Mouse (Mus musculus): ENCODE results near the gene Reln. TPM values are rescaled to one million over a fixed set of nuclear protein-coding genes. Genes with fewer than 3 reads are reported as not detected.

Reln gene
- polyA plus RNA-seq, 1 experiment from 2014 or later = 17.8 TPM

DNA sequence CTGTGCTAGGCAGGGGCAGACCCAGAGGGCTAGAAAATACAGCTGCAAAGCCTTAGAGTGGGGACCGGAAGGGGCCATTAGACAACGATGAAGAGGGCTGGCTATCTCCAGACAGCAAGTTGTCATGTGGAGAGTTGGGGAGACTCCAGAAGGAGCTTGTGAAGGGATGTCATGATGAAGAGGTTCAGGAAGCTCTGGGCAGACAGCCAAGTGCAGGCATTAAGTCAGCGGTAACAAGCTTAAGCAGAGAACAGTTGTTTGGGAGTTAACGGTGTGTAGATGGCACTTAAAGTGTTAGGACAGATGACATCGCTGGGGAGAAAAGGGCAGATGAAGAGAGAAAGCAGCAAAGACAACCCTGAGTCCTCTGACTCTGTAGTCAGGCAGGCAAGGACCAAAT, 13.7 kb downstream of the Reln start:
- no peak overlapping the region for H3K4me2 ChIP-seq (replicated peaks)
- no peak overlapping the region for H3K27ac ChIP-seq (replicated peaks)
- WGBS = 77% methylated on average over 5 of the region's 5 CpGs
- no peak for ATAC-seq (ENCODE audit: low FRiP score, low read depth)
- 0 out of 2 replicates have a peak, but pooled peaks cover 3% of the 10 kb centered on the region for H3K4me1 ChIP-seq
- no peaks in the 10 kb centered on the region for H3K36me3 ChIP-seq
- no peaks in the 10 kb centered on the region for H3K27me3 ChIP-seq
- peaks cover 4% of the 10 kb centered on the region; the same call in 1 of the 2 replicates for H3K9me3 ChIP-seq
- H3K4me3 ChIP-seq = no peak overlapping the region
- H3K9ac ChIP-seq (replicated peaks) = no peak overlapping the region

DNA sequence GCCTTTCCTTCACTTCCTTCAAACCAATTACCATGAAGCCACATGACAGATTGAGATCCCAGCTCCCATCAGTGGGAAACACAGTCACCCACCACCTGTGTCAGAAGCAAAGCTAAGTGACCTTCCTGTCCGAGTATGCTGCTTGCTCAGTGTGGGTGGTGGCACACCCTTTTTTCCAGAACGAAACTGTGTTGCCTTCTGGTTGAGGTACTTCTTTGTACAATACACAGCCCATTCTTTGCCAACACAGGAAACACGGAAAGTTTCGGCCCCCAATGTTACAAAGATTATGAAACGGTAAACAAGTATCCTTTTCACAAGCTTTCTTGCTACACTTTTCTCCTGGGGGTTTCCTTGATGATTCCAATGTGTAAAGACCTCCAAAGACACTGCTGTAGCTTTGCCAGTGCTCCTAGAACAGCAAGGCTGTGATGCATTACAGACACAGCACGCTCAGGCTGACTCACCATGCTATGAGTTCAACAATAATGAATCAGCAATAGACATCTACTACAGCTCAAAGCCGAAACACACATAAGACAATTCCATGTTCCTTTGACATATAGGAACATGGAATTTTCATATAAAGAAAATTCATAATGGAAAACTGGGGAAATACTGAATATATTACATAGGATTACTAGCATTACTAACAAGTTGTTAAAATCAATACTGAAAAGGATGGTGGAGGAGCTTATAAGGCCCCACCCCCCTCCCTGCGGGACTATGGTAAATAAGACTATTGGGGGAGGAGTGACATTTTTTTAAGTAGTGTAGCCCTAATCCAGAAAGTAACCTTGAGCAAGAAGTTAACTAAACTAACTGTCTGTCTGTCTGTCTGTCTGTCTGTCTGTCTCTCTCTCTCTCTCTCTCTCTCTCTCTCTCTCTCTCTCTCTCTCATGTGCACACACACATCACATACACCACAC, 15.8 kb downstream of the Reln start:
- H3K36me3 ChIP-seq = no peaks in the 10 kb centered on the region
- H3K27ac ChIP-seq (replicated peaks) = no peak overlapping the region
- no peak overlapping the region for H3K4me2 ChIP-seq (replicated peaks)
- H3K9ac ChIP-seq (replicated peaks) = no peak overlapping the region
- peaks cover 4% of the 10 kb centered on the region; the same call in 1 of the 2 replicates for H3K9me3 ChIP-seq
- H3K27me3 ChIP-seq = no peaks in the 10 kb centered on the region
- H3K4me3 ChIP-seq = no peak overlapping the region
- 0 out of 2 replicates have a peak, but pooled peaks cover 3% of the 10 kb centered on the region for H3K4me1 ChIP-seq
- no peak for ATAC-seq (ENCODE audit: low FRiP score, low read depth)
- WGBS = 89% methylated on average over 8 of the region's 8 CpGs

DNA sequence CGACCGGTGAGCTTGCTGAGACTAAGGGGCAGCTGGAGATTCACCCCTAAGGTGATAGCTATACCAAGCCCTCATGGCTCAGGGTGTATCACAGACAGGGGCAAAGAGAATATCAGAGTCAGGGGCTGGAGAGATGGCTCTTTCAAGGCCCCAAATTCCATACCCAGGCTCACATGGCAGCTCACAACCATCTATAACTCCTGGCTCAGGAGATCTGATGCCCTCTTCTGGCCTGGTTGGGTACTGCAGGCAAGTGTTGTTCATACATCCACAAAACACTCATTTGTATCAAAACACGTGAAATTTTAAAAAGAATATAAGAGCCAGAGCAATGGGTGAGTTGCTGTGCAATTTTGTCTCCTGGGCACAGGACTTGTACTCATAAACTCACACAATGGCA, 17.3 kb downstream of the Reln start:
- no peak for ATAC-seq (ENCODE audit: low FRiP score, low read depth)
- Histone ChIP-seq H3K4me3 (no peak overlapping the region), H3K36me3 (no peaks in the 10 kb centered on the region), H3K9me3 (no peaks in the 10 kb centered on the region), H3K4me1 (0 out of 2 replicates have a peak, but pooled peaks cover 3% of the 10 kb centered on the region), H3K27ac (replicated peaks) (no peak overlapping the region), H3K9ac (replicated peaks) (no peak overlapping the region), H3K4me2 (replicated peaks) (no peak overlapping the region), H3K27me3 (no peaks in the 10 kb centered on the region)
- WGBS = 84% methylated on average over 3 of the region's 3 CpGs

DNA sequence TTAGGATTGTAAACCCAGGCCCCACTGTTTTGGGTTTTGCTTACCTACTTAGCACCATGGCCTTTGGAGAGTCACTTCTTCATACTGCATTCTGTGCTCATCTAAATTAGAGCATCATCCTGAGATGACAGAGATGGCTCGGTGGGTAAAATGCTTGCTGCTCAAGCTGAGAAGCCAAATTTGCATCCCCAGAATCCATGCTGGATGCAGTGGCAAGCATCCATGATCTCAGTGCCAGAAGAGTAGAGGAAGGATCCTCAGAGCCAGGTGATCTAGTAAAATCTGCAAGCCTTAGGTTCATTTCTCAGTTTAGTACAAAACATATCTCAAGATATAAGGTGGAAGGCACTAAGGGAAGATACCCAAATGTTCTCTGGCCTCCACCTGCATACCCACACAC, 20.7 kb downstream of the Reln start:
- no peaks in the 10 kb centered on the region for H3K9me3 ChIP-seq
- no peaks in the 10 kb centered on the region for H3K27me3 ChIP-seq
- H3K9ac ChIP-seq (replicated peaks) = no peak overlapping the region
- no peak overlapping the region for H3K27ac ChIP-seq (replicated peaks)
- no peaks in the 10 kb centered on the region for H3K4me1 ChIP-seq
- ATAC-seq (ENCODE audit: low FRiP score, low read depth) = no peak
- no peak overlapping the region for H3K4me3 ChIP-seq
- WGBS = 96% methylated on average over 1 of the region's 1 CpGs
- H3K36me3 ChIP-seq = no peaks in the 10 kb centered on the region
- H3K4me2 ChIP-seq (replicated peaks) = no peak overlapping the region

DNA sequence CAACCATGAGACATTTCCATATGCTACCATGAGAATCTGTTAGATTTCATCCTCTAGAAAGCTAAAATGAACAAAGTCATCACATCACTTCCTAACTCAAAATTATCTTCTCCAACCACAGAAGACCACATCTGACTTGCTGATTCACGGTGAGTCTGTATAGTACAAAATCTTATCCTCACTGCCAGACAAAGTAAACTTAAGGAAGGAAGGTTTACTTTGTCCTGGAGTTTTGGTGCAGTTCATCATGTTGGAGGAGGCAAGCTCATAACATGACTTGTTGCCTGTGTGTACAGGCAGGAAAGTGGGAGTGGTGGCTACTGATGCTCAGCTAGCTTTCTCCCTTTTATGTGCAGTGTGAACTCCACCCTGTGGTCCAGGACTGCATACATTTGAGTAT, 26.7 kb downstream of the Reln start:
- WGBS = 90% methylated on average over 1 of the region's 1 CpGs
- H3K9ac ChIP-seq (replicated peaks) = no peak overlapping the region
- no peak overlapping the region for H3K27ac ChIP-seq (replicated peaks)
- no peaks in the 10 kb centered on the region for H3K9me3 ChIP-seq
- no peaks in the 10 kb centered on the region for H3K36me3 ChIP-seq
- no peaks in the 10 kb centered on the region for H3K27me3 ChIP-seq
- no peak overlapping the region for H3K4me3 ChIP-seq
- no peaks in the 10 kb centered on the region for H3K4me1 ChIP-seq
- no peak overlapping the region for H3K4me2 ChIP-seq (replicated peaks)
- no peak for ATAC-seq (ENCODE audit: low FRiP score, low read depth)

DNA sequence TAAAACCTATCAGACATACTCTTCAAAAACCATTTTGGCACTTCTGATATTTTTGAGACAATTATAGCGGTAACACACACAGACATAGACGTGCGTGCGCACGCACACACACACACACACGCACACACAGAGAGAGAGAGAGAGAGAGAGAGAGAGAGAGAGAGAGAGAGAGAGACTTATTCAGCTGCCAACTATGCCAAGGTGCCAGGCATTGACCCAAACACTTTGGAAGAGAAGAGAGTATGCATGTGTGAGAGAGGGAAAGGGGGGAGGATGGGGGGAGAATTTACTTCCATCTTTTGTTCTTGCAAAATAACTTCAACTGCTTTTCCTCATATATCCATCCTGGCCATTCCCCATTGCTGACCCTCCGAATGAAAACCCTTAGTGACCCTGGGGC, 28.0 kb downstream of the Reln start:
- H3K9me3 ChIP-seq = no peaks in the 10 kb centered on the region
- H3K4me1 ChIP-seq = no peaks in the 10 kb centered on the region
- ATAC-seq (ENCODE audit: low FRiP score, low read depth) = no peak
- no peaks in the 10 kb centered on the region for H3K27me3 ChIP-seq
- no peak overlapping the region for H3K4me2 ChIP-seq (replicated peaks)
- no peak overlapping the region for H3K9ac ChIP-seq (replicated peaks)
- no peak overlapping the region for H3K4me3 ChIP-seq
- no peak overlapping the region for H3K27ac ChIP-seq (replicated peaks)
- WGBS = 95% methylated on average over 7 of the region's 7 CpGs
- H3K36me3 ChIP-seq = no peaks in the 10 kb centered on the region

DNA sequence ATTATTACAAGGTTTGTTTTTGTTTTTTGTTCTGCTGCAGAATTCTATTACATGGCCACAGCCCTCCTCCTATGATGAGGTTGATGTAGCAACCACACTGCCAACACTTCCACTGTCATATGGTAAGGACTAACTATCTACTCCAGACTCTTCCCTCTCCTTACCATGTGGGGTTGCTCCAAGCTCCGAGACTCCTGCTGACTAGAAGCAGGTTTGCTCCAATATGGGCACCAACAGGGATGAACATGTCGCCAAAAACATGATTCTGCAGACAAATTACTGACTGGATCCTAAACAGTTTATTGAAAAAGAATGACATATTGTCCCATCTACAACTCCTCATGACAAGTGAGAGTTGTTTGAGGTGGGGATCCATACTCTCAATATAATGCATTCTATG, 28.5 kb downstream of the Reln start:
- H3K27me3 ChIP-seq = no peaks in the 10 kb centered on the region
- WGBS = 86% methylated on average over 2 of the region's 2 CpGs
- ATAC-seq (ENCODE audit: low FRiP score, low read depth) = no peak
- no peaks in the 10 kb centered on the region for H3K9me3 ChIP-seq
- H3K4me1 ChIP-seq = no peaks in the 10 kb centered on the region
- no peak overlapping the region for H3K9ac ChIP-seq (replicated peaks)
- H3K36me3 ChIP-seq = no peaks in the 10 kb centered on the region
- H3K27ac ChIP-seq (replicated peaks) = no peak overlapping the region
- no peak overlapping the region for H3K4me3 ChIP-seq
- H3K4me2 ChIP-seq (replicated peaks) = no peak overlapping the region

DNA sequence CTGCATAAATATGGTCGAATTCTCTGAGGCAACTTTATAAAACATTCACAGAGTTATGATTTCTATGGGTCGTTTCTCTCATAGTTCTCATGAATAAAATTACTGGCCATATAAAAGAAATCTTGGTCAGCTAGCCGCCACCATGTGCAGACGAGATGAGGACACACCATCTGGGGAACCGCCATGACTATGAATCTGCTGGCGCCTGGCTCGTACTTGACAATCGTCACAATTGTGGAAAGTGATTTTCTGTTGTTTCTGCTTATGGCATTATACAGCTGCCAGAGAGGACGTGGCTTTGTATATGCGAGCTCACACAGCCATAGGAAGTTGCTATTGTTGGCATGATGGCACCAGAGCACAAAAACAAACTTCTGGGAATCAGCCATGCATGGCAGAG, 31.5 kb downstream of the Reln start:
- no peak for ATAC-seq (ENCODE audit: low FRiP score, low read depth)
- WGBS = 85% methylated on average over 10 of the region's 10 CpGs
- Histone ChIP-seq H3K9ac (replicated peaks) (no peak overlapping the region), H3K4me1 (no peaks in the 10 kb centered on the region), H3K27ac (replicated peaks) (no peak overlapping the region), H3K27me3 (no peaks in the 10 kb centered on the region), H3K4me3 (no peak overlapping the region), H3K36me3 (no peaks in the 10 kb centered on the region), H3K9me3 (no peaks in the 10 kb centered on the region), H3K4me2 (replicated peaks) (no peak overlapping the region)

DNA sequence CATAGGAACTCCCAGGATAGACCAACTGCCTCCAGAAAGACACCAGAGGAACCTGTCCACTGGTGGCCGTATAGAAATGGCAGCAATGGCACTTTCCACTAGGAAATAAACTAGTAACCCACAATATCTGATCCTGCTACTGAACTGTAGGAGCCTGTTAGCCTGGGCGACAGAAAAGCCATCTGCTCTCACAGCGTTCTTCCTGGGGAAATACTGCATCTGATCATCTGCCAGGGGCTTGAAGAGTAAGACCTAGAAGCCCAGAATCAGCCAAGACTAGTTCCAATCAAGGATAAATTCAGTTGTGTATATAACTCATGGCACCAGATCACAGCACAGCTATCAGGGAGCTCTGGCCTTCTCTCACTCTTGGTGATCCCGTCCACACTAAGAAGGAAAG, 33.5 kb downstream of the Reln start:
- H3K4me3 ChIP-seq = no peak overlapping the region
- no peak for ATAC-seq (ENCODE audit: low FRiP score, low read depth)
- WGBS = 84% methylated on average over 4 of the region's 4 CpGs

DNA sequence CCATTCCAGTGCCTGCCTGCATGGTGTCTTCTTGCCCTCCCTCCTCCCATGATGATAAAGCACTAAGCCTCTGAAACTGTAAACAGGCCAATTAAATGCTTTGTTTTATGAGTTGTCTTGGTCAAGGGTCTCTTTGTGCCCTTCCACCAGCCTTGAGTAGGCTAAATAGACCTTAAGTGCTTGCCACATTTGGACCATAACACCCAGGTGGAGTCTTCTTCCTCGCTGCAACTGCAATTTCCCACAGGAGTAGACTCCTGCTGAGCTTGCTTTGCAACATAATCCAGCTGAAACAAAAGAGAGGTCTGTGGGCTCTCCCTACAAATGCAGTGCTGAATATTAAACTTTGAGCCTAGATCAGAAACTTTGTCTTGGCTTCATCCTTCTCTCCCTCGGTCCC, 35.5 kb downstream of the Reln start:
- ATAC-seq (ENCODE audit: low FRiP score, low read depth) = no peak

More for the DNA sequence above, 33.5 kb downstream of the Reln start:
- no peak overlapping the region for H3K9ac ChIP-seq (replicated peaks)
- no peaks in the 10 kb centered on the region for H3K27me3 ChIP-seq
- H3K27ac ChIP-seq (replicated peaks) = no peak overlapping the region
- no peak overlapping the region for H3K4me2 ChIP-seq (replicated peaks)
- no peaks in the 10 kb centered on the region for H3K9me3 ChIP-seq
- no peaks in the 10 kb centered on the region for H3K36me3 ChIP-seq
- no peaks in the 10 kb centered on the region for H3K4me1 ChIP-seq

DNA sequence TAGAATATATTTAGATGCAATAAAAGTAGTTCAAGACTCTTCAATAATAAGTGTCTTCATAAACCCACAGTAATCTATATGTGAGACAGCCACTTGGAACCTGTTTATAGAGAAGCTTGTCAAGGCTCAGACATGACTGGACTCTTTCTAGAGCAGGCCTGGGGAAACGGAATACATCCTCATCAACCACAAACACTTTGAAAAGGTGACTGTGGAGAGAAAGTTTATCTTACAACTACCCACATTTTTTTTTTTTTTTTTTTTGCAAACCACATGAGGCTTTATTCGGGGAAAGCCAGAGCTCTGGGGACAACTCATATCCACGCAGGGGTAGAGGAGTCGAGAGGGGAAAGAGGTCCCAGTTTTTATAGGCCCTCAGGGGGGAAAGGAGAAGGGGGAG, 36.6 kb downstream of the Reln start:
- H3K27ac ChIP-seq (replicated peaks) = no peak overlapping the region
- H3K4me3 ChIP-seq = no peak overlapping the region
- no peak for ATAC-seq (ENCODE audit: low FRiP score, low read depth)
- H3K9ac ChIP-seq (replicated peaks) = no peak overlapping the region
- H3K4me1 ChIP-seq = peaks cover 3% of the 10 kb centered on the region; the same call in 1 of the 2 replicates
- H3K9me3 ChIP-seq = no peaks in the 10 kb centered on the region
- WGBS = 85% methylated on average over 4 of the region's 4 CpGs
- H3K27me3 ChIP-seq = no peaks in the 10 kb centered on the region
- no peaks in the 10 kb centered on the region for H3K36me3 ChIP-seq
- no peak overlapping the region for H3K4me2 ChIP-seq (replicated peaks)

More for the DNA sequence above, 35.5 kb downstream of the Reln start:
- H3K4me3 ChIP-seq = no peak overlapping the region
- H3K4me2 ChIP-seq (replicated peaks) = no peak overlapping the region
- 29% methylated on average over 2 of the region's 2 CpGs for WGBS
- H3K9me3 ChIP-seq = no peaks in the 10 kb centered on the region
- H3K36me3 ChIP-seq = no peaks in the 10 kb centered on the region
- no peak overlapping the region for H3K9ac ChIP-seq (replicated peaks)
- H3K27me3 ChIP-seq = no peaks in the 10 kb centered on the region
- no peak overlapping the region for H3K27ac ChIP-seq (replicated peaks)
- H3K4me1 ChIP-seq = no peaks in the 10 kb centered on the region

DNA sequence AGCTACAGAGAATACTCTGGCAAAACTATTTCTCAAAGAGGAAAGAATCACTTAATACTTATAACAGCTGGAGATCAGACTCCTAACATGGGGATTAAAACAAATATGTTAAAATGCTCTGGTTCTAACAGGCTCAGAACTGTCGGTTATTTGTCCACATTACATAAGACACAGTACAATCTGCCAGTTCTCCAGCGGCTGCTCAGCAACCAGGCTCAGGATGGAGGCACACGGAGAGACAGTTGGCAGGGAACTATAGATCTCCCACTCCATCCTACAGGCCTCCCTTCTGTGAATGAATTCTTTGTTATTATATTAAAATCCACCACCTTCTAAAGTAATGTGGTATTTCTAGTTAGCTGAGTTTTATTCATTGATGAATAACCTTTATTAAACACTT, 37.4 kb downstream of the Reln start:
- no peak for ATAC-seq (ENCODE audit: low FRiP score, low read depth)
- Histone ChIP-seq H3K9me3 (no peaks in the 10 kb centered on the region), H3K4me2 (replicated peaks) (no peak overlapping the region), H3K36me3 (no peaks in the 10 kb centered on the region), H3K4me3 (no peak overlapping the region), H3K27me3 (no peaks in the 10 kb centered on the region), H3K27ac (replicated peaks) (no peak overlapping the region), H3K4me1 (peaks cover 3% of the 10 kb centered on the region; the same call in 1 of the 2 replicates), H3K9ac (replicated peaks) (no peak overlapping the region)
- 76% methylated on average over 3 of the region's 3 CpGs for WGBS

All from midbrain, embryonic 12.5 days (tissue).